Mouse (Mus musculus) limb, embryonic 14.5 days (tissue): ENCODE measurements at regions not wholly inside any gene's neighbourhood (a gene's known extent, or its start where the extent isn't known, plus 50 kb on each side); places are given as distances from the start of the nearest gene placed in this dataset.

ENCODE experiments used
- ATAC-seq: fragments of 200-750 bp; cut with Nextera tagmentation; 2 replicates; pipeline ENCODE4 v1.8.0; 2017; ENCODE audit warnings: low read depth, moderate number of reproducible peaks, moderate TSS enrichment; ENCODE audit not compliant: low FRiP score
- DNase-seq: peaks from one replicate; pipeline ENCODE4 v3.0.0-alpha.2; 2015; ENCODE audit warnings: low spot score
- H3K27ac ChIP-seq: fragments of 300-500 bp; sonication (generic); replicated peaks from 2 replicates; pipeline ENCODE4 v1.5.1; 2014; ENCODE audit warnings: low read depth, mild to moderate bottlenecking, low read length, moderate library complexity, mixed read lengths
- H3K27me3 ChIP-seq: fragments of 300-500 bp; sonication (generic); 2 replicates; pipeline ENCODE4 v1.6.1; 2014; ENCODE audit warnings: low read length, mixed read lengths; ENCODE audit not compliant: control insufficient read depth, insufficient read depth
- H3K36me3 ChIP-seq: fragments of 300-500 bp; sonication (generic); 2 replicates; pipeline ENCODE4 v1.6.1; 2014; ENCODE audit warnings: mild to moderate bottlenecking, low read length, moderate library complexity, mixed read lengths; ENCODE audit not compliant: control insufficient read depth, insufficient read depth
- H3K4me1 ChIP-seq: fragments of 300-500 bp; sonication (generic); 2 replicates; pipeline ENCODE4 v1.6.1; 2014; ENCODE audit warnings: antibody characterized with exemption, low read length, mixed read lengths; ENCODE audit not compliant: control insufficient read depth, insufficient read depth
- H3K4me2 ChIP-seq: fragments of 300-500 bp; sonication (generic); replicated peaks from 2 replicates; pipeline ENCODE4 v1.6.1; 2014; ENCODE audit warnings: low read depth, mild to moderate bottlenecking, low read length, moderate library complexity; ENCODE audit not compliant: severe bottlenecking
- H3K4me3 ChIP-seq: fragments of 300-500 bp; sonication (generic); replicated peaks from 2 replicates; pipeline ENCODE4 v1.5.1; 2014; ENCODE audit warnings: low read length
- H3K9ac ChIP-seq: fragments of 300-500 bp; sonication (generic); 2 replicates; pipeline ENCODE4 v1.6.1; 2014; ENCODE audit warnings: mild to moderate bottlenecking, low read depth, low read length, moderate library complexity; ENCODE audit not compliant: severe bottlenecking
- H3K9me3 ChIP-seq: fragments of 300-500 bp; sonication (generic); 2 replicates; pipeline ENCODE4 v1.6.1; 2016; ENCODE audit warnings: low read length; ENCODE audit not compliant: control insufficient read depth
- POLR2A ChIP-seq: fragments of 200-500 bp; IDR thresholded peaks from 2 replicates; pipeline ENCODE4 v1.8.0; 2012; ENCODE audit warnings: inconsistent platforms, mild to moderate bottlenecking, moderate library complexity, borderline replicate concordance; ENCODE audit not compliant: insufficient read depth, insufficient read length; ENCODE audit errors: extremely low read depth
- WGBS: fragments of 180-500 bp; shearing (Covaris S2); extraction: QIAGEN DNeasy Blood & Tissue Kit; methylation state at CpG from one replicate; pipeline ENCODE4 v1.1.7; 2014; 5-methylcytosine and 5-hydroxymethylcytosine counted together

GRCm38 (mm10) chr1:125284693-125285092, 150.8 kb downstream of the Actr3 start:
- no peaks in the 10 kb centered on the region for H3K36me3 ChIP-seq
- H3K4me3 ChIP-seq: no peak overlapping the region
- H3K9me3 ChIP-seq: no peaks in the 10 kb centered on the region
- no peak for DNase-seq
- H3K27me3 ChIP-seq: no peaks in the 10 kb centered on the region
- no peak for ATAC-seq
- H3K27ac ChIP-seq: no peak overlapping the region
- H3K4me1 ChIP-seq: no peaks in the 10 kb centered on the region
- no peak overlapping the region for H3K4me2 ChIP-seq
- 80% methylated on average over 2 of the region's 2 CpGs for WGBS
- H3K9ac ChIP-seq: no peak overlapping the region
- no peak for TF ChIP-seq POLR2A

GRCm38 (mm10) chr1:125273752-125274151, 161.8 kb downstream of the Actr3 start:
- Histone ChIP-seq H3K4me3 (no peak overlapping the region), H3K36me3 (no peaks in the 10 kb centered on the region), H3K27ac (no peak overlapping the region), H3K9me3 (no peaks in the 10 kb centered on the region), H3K4me2 (no peak overlapping the region), H3K4me1 (no peaks in the 10 kb centered on the region), H3K9ac (no peak overlapping the region), H3K27me3 (no peaks in the 10 kb centered on the region)
- DNase-seq: no peak
- ATAC-seq: no peak
- no peak for TF ChIP-seq POLR2A
- 89% methylated on average over 2 of the region's 2 CpGs for WGBS

GRCm38 (mm10) chr1:125263684-125264083, 171.8 kb downstream of the Actr3 start:
- Histone ChIP-seq H3K4me2 (no peak overlapping the region), H3K9me3 (no peaks in the 10 kb centered on the region), H3K9ac (no peak overlapping the region), H3K27ac (no peak overlapping the region), H3K4me1 (no peaks in the 10 kb centered on the region), H3K4me3 (no peak overlapping the region), H3K36me3 (no peaks in the 10 kb centered on the region), H3K27me3 (no peaks in the 10 kb centered on the region)
- ATAC-seq (no peak), DNase-seq (no peak)
- WGBS: 64% methylated on average over 6 of the region's 6 CpGs
- no peak for TF ChIP-seq POLR2A

GRCm38 (mm10) chr1:125263068-125263467, 172.5 kb downstream of the Actr3 start:
- no peak for TF ChIP-seq POLR2A
- Histone ChIP-seq H3K36me3 (no peaks in the 10 kb centered on the region), H3K9ac (no peak overlapping the region), H3K4me2 (no peak overlapping the region), H3K4me1 (no peaks in the 10 kb centered on the region), H3K27me3 (no peaks in the 10 kb centered on the region), H3K27ac (no peak overlapping the region), H3K9me3 (no peaks in the 10 kb centered on the region), H3K4me3 (no peak overlapping the region)
- ATAC-seq: no peak
- no peak for DNase-seq
- WGBS: 77% methylated on average over 6 of the region's 6 CpGs

GRCm38 (mm10) chr1:125242345-125242744, 193.2 kb downstream of the Actr3 start:
- no peak overlapping the region for H3K27ac ChIP-seq
- no peak for DNase-seq
- no peak for ATAC-seq
- H3K4me2 ChIP-seq: no peak overlapping the region
- WGBS: 87% methylated on average over 7 of the region's 7 CpGs
- no peak overlapping the region for H3K4me3 ChIP-seq
- H3K9ac ChIP-seq: no peak overlapping the region
- TF ChIP-seq POLR2A: no peak
- H3K27me3 ChIP-seq: no peaks in the 10 kb centered on the region
- no peaks in the 10 kb centered on the region for H3K4me1 ChIP-seq
- no peaks in the 10 kb centered on the region for H3K9me3 ChIP-seq
- H3K36me3 ChIP-seq: no peaks in the 10 kb centered on the region

GRCm38 (mm10) chr1:125241717-125242116, 193.8 kb downstream of the Actr3 start:
- ATAC-seq (no peak), DNase-seq (no peak)
- H3K9ac ChIP-seq: no peak overlapping the region
- no peak overlapping the region for H3K4me2 ChIP-seq
- H3K9me3 ChIP-seq: no peaks in the 10 kb centered on the region
- no peak overlapping the region for H3K27ac ChIP-seq
- no peak for TF ChIP-seq POLR2A
- H3K4me3 ChIP-seq: no peak overlapping the region
- no peaks in the 10 kb centered on the region for H3K36me3 ChIP-seq
- 100% methylated on average over 1 of the region's 1 CpGs for WGBS
- H3K4me1 ChIP-seq: no peaks in the 10 kb centered on the region
- H3K27me3 ChIP-seq: no peaks in the 10 kb centered on the region
